Mouse (Mus musculus) forebrain, embryonic 11.5 days (tissue): ENCODE data around the gene Mrpl28. TPM values are rescaled to one million over a fixed set of nuclear protein-coding genes. Genes with fewer than 3 reads are reported as not detected.

Experiments used
- ATAC-seq: fragments of 200-750 bp; cut with Nextera tagmentation; replicated peaks from 2 replicates; pipeline ENCODE4 v1.8.0; 2017; ENCODE audit warnings: moderate TSS enrichment; ENCODE audit not compliant: low FRiP score
- DNase-seq: peaks from one replicate; pipeline ENCODE4 v3.0.0-alpha.2; 2017; ENCODE audit warnings: low spot score
- H3K27ac ChIP-seq: fragments of 300-500 bp; sonication (generic); 2 replicates; pipeline ENCODE4 v1.5.1; 2014; ENCODE audit warnings: low read depth, low read length
- H3K27me3 ChIP-seq: fragments of 300-500 bp; sonication (generic); 2 replicates; pipeline ENCODE4 v1.6.1; 2014; ENCODE audit warnings: mild to moderate bottlenecking, low read length, mixed read lengths; ENCODE audit not compliant: control insufficient read depth, insufficient read depth
- H3K36me3 ChIP-seq: fragments of 300-500 bp; sonication (generic); 2 replicates; pipeline ENCODE4 v1.6.1; 2014; ENCODE audit warnings: mild to moderate bottlenecking, low read length, moderate library complexity, mixed read lengths; ENCODE audit not compliant: control insufficient read depth, insufficient read depth
- H3K4me1 ChIP-seq: fragments of 300-500 bp; sonication (generic); replicated peaks from 2 replicates; pipeline ENCODE4 v1.6.1; 2014; ENCODE audit warnings: low read length, mixed read lengths; ENCODE audit not compliant: control insufficient read depth, insufficient read depth
- H3K4me2 ChIP-seq: fragments of 300-500 bp; sonication (generic); 2 replicates; pipeline ENCODE4 v1.6.1; 2014; ENCODE audit warnings: low read depth, mild to moderate bottlenecking, low read length, moderate library complexity, mixed read lengths; ENCODE audit not compliant: severe bottlenecking
- H3K4me3 ChIP-seq: fragments of 300-500 bp; sonication (generic); 2 replicates; pipeline ENCODE4 v1.5.1; 2014; ENCODE audit warnings: low read depth, low read length
- H3K9ac ChIP-seq: fragments of 300-500 bp; sonication (generic); 2 replicates; pipeline ENCODE4 v1.6.1; 2014; ENCODE audit warnings: low read length
- H3K9me3 ChIP-seq: fragments of 300-500 bp; sonication (generic); 2 replicates; pipeline ENCODE4 v1.6.1; 2016; ENCODE audit warnings: low read length, mixed read lengths; ENCODE audit not compliant: control insufficient read depth
- WGBS: fragments of 180-500 bp; shearing (Covaris S2); extraction: QIAGEN DNeasy Blood & Tissue Kit; methylation state at CpG from one replicate; pipeline ENCODE4 v1.1.7; 2014; 5-methylcytosine and 5-hydroxymethylcytosine counted together
- polyA plus RNA-seq: library from polyadenylated mRNA; unstranded; fragments of >200 nt; fragmentation: Nextera tagmentation; extraction: Ambion mirVana; gene quantifications from 2 replicates; pipeline ENCODE4 v1.2.1, GENCODE M21; 2014

The Mrpl28 gene
- polyA plus RNA-seq, 1 experiment from 2014 or later, result 273 TPM

DNA sequence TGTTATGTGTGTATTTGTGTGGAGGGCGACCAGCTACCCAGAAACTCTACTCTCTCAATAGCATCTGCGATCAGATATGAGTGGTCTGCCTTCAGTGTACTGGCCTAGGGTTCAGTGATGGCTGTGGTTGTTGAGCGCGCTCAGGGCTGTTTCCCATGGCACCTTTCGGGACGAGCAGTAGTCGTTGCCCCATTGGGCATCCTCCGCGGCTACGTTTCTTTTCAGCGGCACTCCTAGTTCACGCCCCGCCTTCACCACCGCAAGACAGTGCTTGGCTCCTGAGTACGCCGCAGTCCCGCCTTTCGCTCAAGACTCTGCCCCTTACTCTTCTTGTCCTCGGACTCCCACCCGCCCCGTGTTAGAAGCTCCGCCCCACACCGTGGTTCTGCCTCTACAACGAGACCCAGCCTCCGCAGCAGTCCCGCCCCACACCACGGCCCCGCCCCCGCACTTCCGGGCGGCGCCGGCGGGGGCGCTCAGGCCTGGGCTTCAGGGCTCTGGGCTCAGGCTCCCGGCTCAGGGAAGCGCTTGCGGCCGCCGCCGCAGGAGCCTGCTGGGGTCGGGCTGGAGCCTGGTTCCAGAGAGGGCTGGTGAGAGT lies 15.0 kb downstream of the Mrpl28 start, which contains the start of gene Axin1:
Gene Axin1 (plus strand): TSS at position 450 of the 598 bp plus-strand sequence.
- DNase-seq (peak; percentile 99), ATAC-seq (peak; percentile 97)
- Histone ChIP-seq H3K4me3 (peak within 1 kb of the TSS; percentile 98), H3K4me2 (peak within 1 kb of the TSS; percentile 94), H3K27me3 (no peaks in the 10 kb centered on the region), H3K9me3 (no peaks in the 10 kb centered on the region), H3K36me3 (no peaks in the 10 kb centered on the region), H3K27ac (peak within 1 kb of the TSS; percentile 82), H3K9ac (peak within 1 kb of the TSS; percentile 94), H3K4me1 (peaks cover 4% of the 10 kb centered on the region; the same call in 1 of the 2 replicates)
- under 1% methylated on average over 39 of the region's 42 CpGs for WGBS

GRCm38 (mm10) chr17:26138901-26139381 lies 15.6 kb downstream of the Mrpl28 start:
- Histone ChIP-seq H3K27me3 (no peaks in the 10 kb centered on the region), H3K9ac (peak overlapping the region; percentile 94), H3K27ac (peak overlapping the region; percentile 82), H3K4me2 (peak overlapping the region; percentile 94), H3K4me3 (peak overlapping the region; percentile 98), H3K36me3 (0 out of 2 replicates have a peak, but pooled peaks cover 2% of the 10 kb centered on the region), H3K4me1 (peaks cover 4% of the 10 kb centered on the region; the same call in 1 of the 2 replicates), H3K9me3 (no peaks in the 10 kb centered on the region)
- WGBS, result under 1% methylated on average over 57 of the region's 58 CpGs
- peak; percentile 68 for ATAC-seq
- peak; percentile 77 for DNase-seq

DNA sequence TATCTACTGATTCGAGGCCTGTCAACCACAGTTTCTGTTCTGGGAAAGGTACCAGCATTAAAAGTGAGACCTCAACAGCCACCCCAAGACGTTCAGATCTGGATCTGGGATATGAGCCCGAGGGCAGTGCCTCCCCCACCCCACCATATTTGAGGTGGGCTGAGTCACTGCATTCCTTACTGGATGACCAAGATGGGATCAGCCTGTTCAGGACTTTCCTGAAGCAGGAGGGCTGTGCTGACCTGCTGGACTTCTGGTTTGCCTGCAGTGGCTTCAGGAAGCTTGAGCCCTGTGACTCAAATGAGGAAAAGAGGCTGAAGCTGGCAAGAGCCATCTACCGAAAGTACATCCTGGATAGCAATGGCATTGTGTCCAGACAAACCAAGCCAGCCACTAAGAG lies 19.5 kb downstream of the Mrpl28 start:
- Histone ChIP-seq H3K4me2 (no peak overlapping the region), H3K4me1 (peaks cover 4% of the 10 kb centered on the region; the same call in 1 of the 2 replicates), H3K27me3 (no peaks in the 10 kb centered on the region), H3K36me3 (peaks cover 2% of the 10 kb centered on the region; the same call in 1 of the 2 replicates), H3K9me3 (no peaks in the 10 kb centered on the region), H3K9ac (no peak overlapping the region), H3K4me3 (no peak overlapping the region), H3K27ac (no peak overlapping the region)
- DNase-seq (no peak), ATAC-seq (no peak)
- 90% methylated on average over 4 of the region's 4 CpGs for WGBS

DNA sequence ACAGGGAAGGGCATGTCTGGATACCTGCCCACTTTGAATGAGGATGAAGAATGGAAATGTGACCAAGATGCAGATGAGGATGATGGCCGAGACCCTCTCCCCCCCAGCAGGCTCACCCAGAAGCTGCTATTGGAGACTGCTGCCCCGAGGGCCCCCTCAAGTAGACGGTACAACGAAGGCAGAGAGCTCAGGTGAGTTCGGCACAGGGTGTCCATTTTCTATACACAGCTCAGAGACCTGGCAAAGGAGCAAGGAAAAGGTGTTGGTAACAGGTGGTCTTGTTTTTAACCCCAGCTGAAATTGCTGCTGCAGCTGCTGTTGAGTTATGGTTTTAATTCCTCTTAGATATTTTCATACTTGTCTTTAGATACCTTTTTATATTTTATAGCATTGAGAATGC lies 20.1 kb downstream of the Mrpl28 start:
- no peak overlapping the region for H3K27ac ChIP-seq
- H3K27me3 ChIP-seq, result no peaks in the 10 kb centered on the region
- peaks cover 4% of the 10 kb centered on the region; the same call in 1 of the 2 replicates for H3K4me1 ChIP-seq
- no peak overlapping the region for H3K4me2 ChIP-seq
- WGBS, result 95% methylated on average over 5 of the region's 5 CpGs
- no peak for DNase-seq
- H3K4me3 ChIP-seq, result no peak overlapping the region
- no peaks in the 10 kb centered on the region for H3K9me3 ChIP-seq
- no peak overlapping the region for H3K9ac ChIP-seq
- no peak for ATAC-seq
- peaks cover 2% of the 10 kb centered on the region; the same call in 1 of the 2 replicates for H3K36me3 ChIP-seq

- H3K36me3 ChIP-seq, result peaks cover 9% of the 10 kb centered on the region
- H3K4me2 ChIP-seq, result no peak overlapping the region
Measured at GRCm38 (mm10) chr17:26149056-26149455, 25.8 kb downstream of the Mrpl28 start.

GRCm38 (mm10) chr17:26151886-26152630 lies 28.8 kb downstream of the Mrpl28 start:
- ATAC-seq, result no peak
- 92% methylated on average over 2 of the region's 2 CpGs for WGBS
- H3K4me1 ChIP-seq, result no peaks in the 10 kb centered on the region
- no peak overlapping the region for H3K27ac ChIP-seq
- H3K4me3 ChIP-seq, result no peak overlapping the region
- no peak overlapping the region for H3K4me2 ChIP-seq
- H3K27me3 ChIP-seq, result no peaks in the 10 kb centered on the region
- no peaks in the 10 kb centered on the region for H3K9me3 ChIP-seq
- H3K36me3 ChIP-seq, result peaks cover 9% of the 10 kb centered on the region
- no peak overlapping the region for H3K9ac ChIP-seq
- no peak for DNase-seq

More at GRCm38 (mm10) chr17:26149056-26149455, 25.8 kb downstream of the Mrpl28 start:
- ATAC-seq, result no peak
- 71% methylated on average over 2 of the region's 2 CpGs for WGBS
- H3K9ac ChIP-seq, result no peak overlapping the region
- no peaks in the 10 kb centered on the region for H3K4me1 ChIP-seq
- H3K4me3 ChIP-seq, result no peak overlapping the region
- no peaks in the 10 kb centered on the region for H3K27me3 ChIP-seq
- no peak overlapping the region for H3K27ac ChIP-seq
- no peaks in the 10 kb centered on the region for H3K9me3 ChIP-seq
- DNase-seq, result no peak

GRCm38 (mm10) chr17:26162736-26163135 lies 39.4 kb downstream of the Mrpl28 start:
- no peak overlapping the region for H3K9ac ChIP-seq
- H3K36me3 ChIP-seq, result no peaks in the 10 kb centered on the region
- H3K27me3 ChIP-seq, result no peaks in the 10 kb centered on the region
- H3K4me1 ChIP-seq, result no peaks in the 10 kb centered on the region
- no peaks in the 10 kb centered on the region for H3K9me3 ChIP-seq
- H3K4me2 ChIP-seq, result no peak overlapping the region
- no peak for DNase-seq
- WGBS, result 95% methylated on average over 1 of the region's 1 CpGs
- H3K4me3 ChIP-seq, result no peak overlapping the region
- no peak overlapping the region for H3K27ac ChIP-seq
- no peak for ATAC-seq

- ATAC-seq, result no peak
- DNase-seq, result no peak
- no peak overlapping the region for H3K4me3 ChIP-seq
- no peak overlapping the region for H3K9ac ChIP-seq
- no peaks in the 10 kb centered on the region for H3K9me3 ChIP-seq
- no peak overlapping the region for H3K27ac ChIP-seq
- H3K27me3 ChIP-seq, result no peaks in the 10 kb centered on the region
- 100% methylated on average over 2 of the region's 2 CpGs for WGBS
- no peaks in the 10 kb centered on the region; the same call in 1 of the 2 replicates for H3K36me3 ChIP-seq
- H3K4me2 ChIP-seq, result no peak overlapping the region
- H3K4me1 ChIP-seq, result no peaks in the 10 kb centered on the region
Measured at GRCm38 (mm10) chr17:26168039-26168438, 44.7 kb downstream of the Mrpl28 start.
